Mouse (Mus musculus) layer of hippocampus, adult 9-11 months (tissue): ENCODE data around the gene Med15.

Source experiments
- DNase-seq: peaks from one replicate; pipeline ENCODE4 v3.0.0; 2022

Med15 gene

GRCm38 (mm10) chr16:17611383-17611782 lies 121.3 kb downstream of the Med15 start:
- peak; percentile 40 for DNase-seq

- DNase-seq: no peak
These were observed 127.0 kb downstream of the Med15 start for GRCm38 (mm10) chr16:17605684-17606083.

- DNase-seq: no peak
These were observed 127.8 kb downstream of the Med15 start for GRCm38 (mm10) chr16:17604941-17605340.
